Mouse (Mus musculus): ENCODE results near the gene Wdr83os.

The Wdr83os gene

GRCm38 (mm10) chr8:85080532-85081215, at the start of gene Wdr83os:
Gene Wdr83os (plus strand): TSS chr8:85080740.
- DNase-seq: no peak

- no peak for DNase-seq
Observed at GRCm38 (mm10) chr8:85032622-85033311, 47.8 kb upstream of the Wdr83os start.

GRCm38 (mm10) chr8:85033867-85034266, 46.7 kb upstream of the Wdr83os start:
- no peak for DNase-seq

- peak; percentile 59 for DNase-seq
Observed at GRCm38 (mm10) chr8:85034764-85035163, 45.8 kb upstream of the Wdr83os start.

- no peak for DNase-seq
Observed at GRCm38 (mm10) chr8:85035165-85035727, 45.3 kb upstream of the Wdr83os start.

GRCm38 (mm10) chr8:85035728-85036310, 44.7 kb upstream of the Wdr83os start:
- no peak for DNase-seq

GRCm38 (mm10) chr8:85036381-85036717, 44.2 kb upstream of the Wdr83os start:
- DNase-seq: no peak

- DNase-seq: peak; percentile 85
Observed at GRCm38 (mm10) chr8:85036718-85037365, 43.7 kb upstream of the Wdr83os start, which contains the start of gene Tnpo2. Gene Tnpo2 (plus strand): TSS chr8:85036915.

GRCm38 (mm10) chr8:85037366-85037680, 43.2 kb upstream of the Wdr83os start:
- DNase-seq: no peak

- peak; percentile 36 for DNase-seq
Observed at GRCm38 (mm10) chr8:85037681-85038531, 42.6 kb upstream of the Wdr83os start.

GRCm38 (mm10) chr8:85043619-85044018, 36.9 kb upstream of the Wdr83os start:
- DNase-seq: no peak

- no peak for DNase-seq
Observed at GRCm38 (mm10) chr8:85057367-85057766, 23.2 kb upstream of the Wdr83os start.

GRCm38 (mm10) chr8:85059879-85060616, 20.5 kb upstream of the Wdr83os start, which contains the start of gene Fbxw9:
Gene Fbxw9 (plus strand): TSS chr8:85060055.
- peak; percentile 85 for DNase-seq

GRCm38 (mm10) chr8:85062603-85063002, 17.9 kb upstream of the Wdr83os start:
- no peak for DNase-seq

GRCm38 (mm10) chr8:85065213-85065612, 15.3 kb upstream of the Wdr83os start:
- no peak for DNase-seq

- no peak for DNase-seq
Observed at GRCm38 (mm10) chr8:85067155-85067554, 13.4 kb upstream of the Wdr83os start.

GRCm38 (mm10) chr8:85067982-85068381, 12.6 kb upstream of the Wdr83os start, which contains the start of gene Gm5741:
Gene Gm5741 (minus strand): TSS chr8:85067982.
- no peak for DNase-seq

GRCm38 (mm10) chr8:85071041-85071440, 9.5 kb upstream of the Wdr83os start:
- no peak for DNase-seq

- DNase-seq: peak; percentile 88
Observed at GRCm38 (mm10) chr8:85071514-85072281, 8.8 kb upstream of the Wdr83os start, which contains the start of gene Dhps. Gene Dhps (plus strand): TSS chr8:85071757.

- DNase-seq: no peak
Observed at GRCm38 (mm10) chr8:85072364-85072929, 8.1 kb upstream of the Wdr83os start.

All from cerebellum, adult 11 months (tissue).